Mouse (Mus musculus): ENCODE measurements around the gene Trim61.
"Not testable (repeated sequence)": the region's sequence is repeated elsewhere in the genome, so short reads cannot be mapped to it uniquely, and the experiment has no call there.

Trim61 gene

GRCm38 (mm10) chr8:65018423-65018822 lies at the start of gene Trim61, which contains the start of gene Trim60:
Trim61 (minus strand) TSS chr8:65018523.
Trim60 (minus strand) TSS chr8:65018584.
- DNase-seq, result no peak

GRCm38 (mm10) chr8:65067694-65068472 lies 49.6 kb upstream of the Trim61 start:
- DNase-seq, result no peak

- no peak for DNase-seq
These were observed 48.7 kb upstream of the Trim61 start for GRCm38 (mm10) chr8:65067031-65067430.

GRCm38 (mm10) chr8:65065622-65066021 lies 47.3 kb upstream of the Trim61 start:
- no peak for DNase-seq

- DNase-seq, result no peak
These were observed 45.7 kb upstream of the Trim61 start for GRCm38 (mm10) chr8:65064071-65064470.

GRCm38 (mm10) chr8:65062195-65062594 lies 43.9 kb upstream of the Trim61 start:
- no peak for DNase-seq

- DNase-seq, result no peak
These were observed 38.4 kb upstream of the Trim61 start for GRCm38 (mm10) chr8:65056722-65057121.

- DNase-seq, result no peak
These were observed 35.6 kb upstream of the Trim61 start for GRCm38 (mm10) chr8:65053968-65054367.

- DNase-seq, result no peak
These were observed 35.2 kb upstream of the Trim61 start for GRCm38 (mm10) chr8:65053554-65053953.

GRCm38 (mm10) chr8:65047801-65048200 lies 29.5 kb upstream of the Trim61 start:
- no peak for DNase-seq

- DNase-seq, result no peak
These were observed 28.9 kb upstream of the Trim61 start for GRCm38 (mm10) chr8:65047193-65047592.

- DNase-seq, result no peak
These were observed 28.2 kb upstream of the Trim61 start for GRCm38 (mm10) chr8:65046565-65046964.

GRCm38 (mm10) chr8:65037117-65037533 lies 18.8 kb upstream of the Trim61 start, which contains the start of gene Apela:
Apela (minus strand) TSS chr8:65037336.
- peak; percentile 25 to 27 for DNase-seq

- DNase-seq, result no peak
These were observed 15.8 kb upstream of the Trim61 start for GRCm38 (mm10) chr8:65034136-65034535.

- no peak for DNase-seq
These were observed 14.7 kb upstream of the Trim61 start for GRCm38 (mm10) chr8:65033056-65033455.

GRCm38 (mm10) chr8:65032107-65032506 lies 13.8 kb upstream of the Trim61 start:
- no peak for DNase-seq

GRCm38 (mm10) chr8:65030735-65031485 lies 12.6 kb upstream of the Trim61 start:
- DNase-seq, result no peak

GRCm38 (mm10) chr8:65029776-65030175 lies 11.5 kb upstream of the Trim61 start:
- no peak for DNase-seq

GRCm38 (mm10) chr8:65028959-65029686 lies 10.8 kb upstream of the Trim61 start:
- no peak for DNase-seq

GRCm38 (mm10) chr8:65022485-65022884 lies 4.2 kb upstream of the Trim61 start:
- peak; percentile 82 to 85 for DNase-seq

GRCm38 (mm10) chr8:65007616-65008015 lies 10.7 kb downstream of the Trim61 start:
- not testable (repeated sequence) for DNase-seq

GRCm38 (mm10) chr8:64998806-64999365 lies 19.4 kb downstream of the Trim61 start:
- no peak for DNase-seq

- no peak for DNase-seq
These were observed 30.6 kb downstream of the Trim61 start, which contains the start of gene Trim75 for GRCm38 (mm10) chr8:64987731-64988130. Trim75 (minus strand) TSS chr8:64987831.

Measured in cerebellum, postnatal 10 days (tissue).